Mouse (Mus musculus) left cerebral cortex, adult 11 months (tissue): Measurements from ENCODE around the gene Tmcc2.

Experiments used
- DNase-seq: peaks from one replicate; pipeline ENCODE4 v3.0.0; 2022; ENCODE audit warnings: low spot score

Tmcc2 gene

GRCm38 (mm10) chr1:132341731-132342501 is 49.2 kb downstream of the Tmcc2 start:
- DNase-seq: no peak

GRCm38 (mm10) chr1:132338027-132338660 is 52.9 kb downstream of the Tmcc2 start:
- DNase-seq: no peak

- DNase-seq: no peak
Observed at GRCm38 (mm10) chr1:132336921-132337320, 54.2 kb downstream of the Tmcc2 start.

GRCm38 (mm10) chr1:132335378-132335965 is 55.6 kb downstream of the Tmcc2 start:
- no peak for DNase-seq

- DNase-seq: no peak
Observed at GRCm38 (mm10) chr1:132334178-132334801, 56.8 kb downstream of the Tmcc2 start.

- DNase-seq: no peak
Observed at GRCm38 (mm10) chr1:132333675-132334141, 57.4 kb downstream of the Tmcc2 start.

- no peak for DNase-seq
Observed at GRCm38 (mm10) chr1:132333201-132333600, 57.9 kb downstream of the Tmcc2 start.

GRCm38 (mm10) chr1:132331283-132331682 is 59.8 kb downstream of the Tmcc2 start:
- no peak for DNase-seq

GRCm38 (mm10) chr1:132330397-132330796 is 60.7 kb downstream of the Tmcc2 start:
- DNase-seq: no peak

- no peak for DNase-seq
Observed at GRCm38 (mm10) chr1:132329656-132330055, 61.4 kb downstream of the Tmcc2 start.

GRCm38 (mm10) chr1:132328565-132328964 is 62.5 kb downstream of the Tmcc2 start:
- DNase-seq: no peak

GRCm38 (mm10) chr1:132327477-132327876 is 63.6 kb downstream of the Tmcc2 start:
- no peak for DNase-seq

- no peak for DNase-seq
Observed at GRCm38 (mm10) chr1:132326777-132327176, 64.3 kb downstream of the Tmcc2 start.

- no peak for DNase-seq
Observed at GRCm38 (mm10) chr1:132322711-132323542, 68.2 kb downstream of the Tmcc2 start.

GRCm38 (mm10) chr1:132321821-132322580 is 69.1 kb downstream of the Tmcc2 start:
- DNase-seq: no peak

- DNase-seq: no peak
Observed at GRCm38 (mm10) chr1:132319242-132319641, 71.8 kb downstream of the Tmcc2 start.

- no peak for DNase-seq
Observed at GRCm38 (mm10) chr1:132317894-132318863, 72.9 kb downstream of the Tmcc2 start.

GRCm38 (mm10) chr1:132317413-132317812 is 73.7 kb downstream of the Tmcc2 start:
- no peak for DNase-seq

GRCm38 (mm10) chr1:132316625-132316994 is 74.5 kb downstream of the Tmcc2 start:
- no peak for DNase-seq
